Mouse (Mus musculus): ENCODE data around the gene Mark1. TPM values are rescaled to one million over a fixed set of nuclear protein-coding genes. Genes with fewer than 3 reads are reported as not detected.

Gene Mark1
- total RNA-seq (2017) = 0.19 TPM in 1 of 3 replicates, not detected in the others

DNA sequence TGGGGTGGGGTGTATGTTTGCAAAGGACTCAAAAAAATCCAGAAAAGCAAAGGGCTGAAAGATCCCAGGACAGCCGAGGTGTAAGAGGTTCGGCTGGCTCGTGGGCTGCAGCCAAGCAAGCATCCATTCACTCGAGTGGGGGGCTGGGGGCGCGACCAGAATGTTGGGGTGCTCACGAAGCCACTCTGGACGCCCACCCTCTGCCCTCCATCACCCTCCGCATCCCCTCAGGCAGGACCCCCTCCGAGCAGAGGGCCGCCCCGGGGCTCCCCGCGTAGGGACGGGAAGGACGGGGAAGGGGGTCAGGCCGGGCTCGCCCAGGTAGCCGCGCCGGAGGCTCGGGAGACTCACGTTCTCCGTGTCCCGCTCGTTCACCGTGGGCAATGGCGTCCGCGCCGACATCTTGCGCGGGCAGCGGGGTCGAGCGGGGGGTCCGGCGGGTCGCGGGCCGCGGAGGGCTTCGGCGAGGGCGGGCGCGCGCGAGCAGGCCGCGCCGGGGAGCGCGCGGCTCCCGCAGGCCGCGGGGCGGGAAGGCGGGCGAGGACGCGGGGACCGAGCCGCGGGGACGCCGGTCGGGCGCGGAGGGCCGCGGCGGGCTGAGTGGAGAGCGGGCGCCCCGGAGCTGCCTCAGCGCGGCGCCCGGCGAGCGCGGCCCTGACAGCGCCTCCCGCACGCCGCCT is at the start of gene Mark1:
Mark1 (minus strand) TSS at position 500 of the 680 bp plus-strand sequence.
- no peak for ATAC-seq (replicated peaks; ENCODE audit: insufficient number of reproducible peaks, low FRiP score, low TSS enrichment, poor library complexity, severe bottlenecking)

DNA sequence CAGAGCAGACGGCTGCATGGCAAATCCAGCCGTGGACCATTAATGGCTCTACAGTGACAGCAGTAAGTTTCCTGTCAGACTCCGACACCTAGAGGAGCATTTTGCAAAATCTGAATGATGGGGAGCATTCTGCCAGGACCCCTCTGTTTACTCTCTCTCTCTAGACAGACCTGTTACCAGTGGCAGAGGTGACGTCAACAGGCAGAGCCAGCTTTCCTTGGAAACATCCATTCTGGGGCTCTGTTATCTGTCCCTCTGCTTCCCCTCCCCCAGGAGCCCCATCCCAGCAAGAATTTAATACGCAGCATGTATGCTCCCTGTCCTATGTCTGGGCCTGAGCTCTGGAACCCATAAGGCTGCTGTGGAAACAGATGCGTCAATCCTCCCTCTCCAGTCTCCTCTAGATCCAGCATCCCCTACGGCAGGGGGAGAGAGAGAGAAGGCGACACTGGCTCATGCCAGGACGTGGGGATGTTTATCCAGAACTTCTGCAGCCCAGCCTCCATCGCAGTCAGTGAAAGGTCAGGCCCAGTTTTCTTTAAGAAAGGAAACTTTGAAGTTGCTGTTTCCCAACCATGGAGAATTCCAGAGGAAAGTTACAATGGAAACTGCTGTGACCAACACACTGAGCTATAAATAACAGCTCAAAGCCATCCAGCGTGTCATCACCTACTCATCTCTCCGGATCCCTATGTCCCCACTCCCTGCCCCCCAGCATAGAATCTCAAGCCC is 48.3 kb upstream of the Mark1 start:
- no peak for ATAC-seq (replicated peaks; ENCODE audit: insufficient number of reproducible peaks, low FRiP score, low TSS enrichment, poor library complexity, severe bottlenecking)

DNA sequence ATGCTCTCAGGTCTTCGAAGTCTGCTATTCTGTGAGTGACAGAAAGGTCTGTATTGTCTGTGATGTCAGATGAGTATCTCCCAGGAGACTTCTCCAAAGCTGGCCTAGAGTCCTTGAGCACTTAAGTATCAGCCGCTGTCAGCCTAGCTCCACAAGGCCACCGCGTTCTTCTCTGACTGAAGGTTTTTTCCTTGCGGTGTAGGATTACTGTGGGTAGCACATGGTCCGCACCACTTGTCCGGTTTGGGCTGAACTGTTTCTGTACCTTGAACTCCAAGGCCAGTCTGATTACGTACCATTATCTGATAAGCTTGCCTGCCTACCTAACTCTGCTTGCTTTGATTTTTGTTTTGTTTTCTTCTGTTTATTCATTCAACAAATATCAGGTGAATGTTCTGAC is 47.1 kb upstream of the Mark1 start:
- ATAC-seq (replicated peaks; ENCODE audit: insufficient number of reproducible peaks, low FRiP score, low TSS enrichment, poor library complexity, severe bottlenecking) = no peak

DNA sequence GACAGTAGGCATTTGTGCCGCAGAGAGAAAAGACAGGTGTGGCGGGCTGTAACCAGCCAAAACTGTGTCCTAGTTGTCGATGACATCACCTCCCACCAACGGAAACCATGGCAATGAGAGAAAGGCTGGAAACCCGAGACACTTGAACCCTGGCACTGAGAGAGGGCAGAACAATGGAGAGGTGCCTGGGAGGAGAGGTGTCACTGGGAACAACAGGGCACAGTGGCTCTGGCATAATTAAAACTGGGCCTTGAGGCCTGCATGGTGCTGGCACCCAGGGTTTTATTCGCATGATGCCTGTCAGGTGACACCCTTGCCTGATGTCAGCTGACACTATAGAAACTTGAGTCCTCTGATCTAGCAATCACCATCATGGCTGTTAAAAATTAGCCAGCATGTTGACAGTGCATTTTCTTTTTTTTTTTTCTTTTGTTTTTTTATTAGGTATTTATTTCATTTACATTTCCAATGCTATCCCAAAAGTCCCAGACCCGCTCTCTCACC is 38.9 kb upstream of the Mark1 start:
- no peak for ATAC-seq (replicated peaks; ENCODE audit: insufficient number of reproducible peaks, low FRiP score, low TSS enrichment, poor library complexity, severe bottlenecking)

DNA sequence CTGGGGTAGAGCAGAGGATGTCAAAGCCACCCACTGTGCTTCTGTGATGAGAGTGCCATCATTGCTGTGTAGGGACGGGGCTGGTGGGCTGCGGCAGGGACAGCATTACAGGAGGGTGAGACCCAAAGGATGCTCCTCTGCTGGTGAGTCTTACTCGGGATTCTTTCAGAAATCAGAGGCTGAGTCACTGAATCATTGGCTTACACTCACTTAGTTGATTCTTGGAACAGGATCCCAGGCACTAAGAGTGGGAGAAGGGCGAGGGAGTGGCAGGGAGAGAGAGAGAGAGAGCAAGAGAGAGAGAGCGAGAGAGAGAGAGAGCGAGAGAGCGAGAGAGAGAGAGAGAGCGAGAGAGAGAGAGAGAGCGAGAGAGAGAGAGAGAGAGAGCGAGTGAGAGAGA is 31.2 kb upstream of the Mark1 start:
- ATAC-seq (replicated peaks; ENCODE audit: insufficient number of reproducible peaks, low FRiP score, low TSS enrichment, poor library complexity, severe bottlenecking) = no peak

DNA sequence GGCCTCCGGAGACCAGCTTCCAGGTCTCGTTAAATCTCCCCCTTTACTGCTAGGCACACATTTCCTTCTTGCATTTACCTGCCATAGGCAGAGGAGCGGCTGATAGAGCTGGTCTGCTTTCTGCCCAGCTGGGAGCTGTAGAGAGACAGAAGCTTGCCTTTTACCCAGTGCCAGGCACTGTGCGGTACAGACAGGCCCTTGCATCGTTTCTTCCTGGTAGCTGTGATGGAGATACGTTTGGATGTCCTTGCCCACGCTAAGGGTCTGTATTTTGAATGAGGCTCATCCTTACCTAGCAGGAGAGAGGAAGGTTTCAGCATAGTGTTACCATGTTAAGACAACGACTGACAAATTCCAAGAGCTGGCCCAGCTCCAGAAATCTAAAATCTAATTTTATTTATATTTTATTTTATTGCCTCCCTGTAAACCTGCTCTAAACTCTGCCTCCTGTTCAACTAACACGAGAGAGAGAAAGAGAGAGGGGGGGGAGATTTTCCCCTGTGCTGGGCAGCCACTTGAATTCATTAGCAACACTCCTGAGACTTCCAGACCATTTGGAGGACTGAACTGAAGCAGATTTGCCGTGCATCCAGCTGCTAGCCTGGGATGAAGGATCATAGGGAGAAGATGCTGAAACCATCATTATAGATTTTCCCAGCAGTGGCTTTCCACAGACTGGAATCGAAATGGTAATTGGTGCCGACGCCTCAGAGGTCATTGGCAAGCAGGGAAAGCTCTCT is 21.2 kb upstream of the Mark1 start:
- no peak for ATAC-seq (replicated peaks; ENCODE audit: insufficient number of reproducible peaks, low FRiP score, low TSS enrichment, poor library complexity, severe bottlenecking)

DNA sequence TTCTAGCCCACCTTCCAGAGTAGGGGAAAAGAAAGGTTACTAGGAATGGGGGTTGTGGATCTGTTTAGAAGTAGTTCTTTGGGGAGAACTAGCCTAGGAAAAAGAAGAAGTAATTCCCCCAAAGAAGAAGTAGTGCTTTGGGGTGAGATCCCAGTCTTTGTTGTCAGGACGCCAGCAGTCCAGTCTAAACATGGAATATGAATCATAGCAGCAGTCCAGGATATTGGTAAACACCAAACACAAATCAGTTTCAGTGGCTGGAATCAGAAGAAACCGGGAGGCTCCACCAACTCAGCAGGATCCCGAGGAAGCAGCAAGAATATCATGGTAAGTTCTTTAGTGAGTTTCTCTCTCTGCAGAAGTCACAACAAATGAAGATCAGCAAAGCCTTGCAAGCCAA is 13.2 kb upstream of the Mark1 start:
- no peak for ATAC-seq (replicated peaks; ENCODE audit: insufficient number of reproducible peaks, low FRiP score, low TSS enrichment, poor library complexity, severe bottlenecking)

DNA sequence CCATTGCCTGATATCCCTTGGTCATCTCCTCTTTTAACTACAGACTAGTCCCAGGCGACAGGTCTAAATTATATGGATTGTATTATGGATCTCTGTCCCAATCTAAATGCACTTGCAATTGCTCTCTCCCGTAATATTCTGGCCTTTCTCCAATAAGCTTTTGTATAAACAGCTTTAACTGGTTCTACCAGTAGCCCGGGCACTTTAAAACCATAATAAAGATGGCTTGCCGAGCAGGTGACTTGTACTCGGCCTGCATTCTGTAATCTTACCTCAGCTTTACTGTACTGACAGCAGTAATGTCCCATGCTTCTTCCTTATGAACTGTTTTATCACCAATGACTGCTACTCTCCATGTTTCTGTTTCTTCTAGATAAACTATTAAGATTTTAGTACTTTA is 7.7 kb upstream of the Mark1 start:
- ATAC-seq (replicated peaks; ENCODE audit: insufficient number of reproducible peaks, low FRiP score, low TSS enrichment, poor library complexity, severe bottlenecking) = no peak

DNA sequence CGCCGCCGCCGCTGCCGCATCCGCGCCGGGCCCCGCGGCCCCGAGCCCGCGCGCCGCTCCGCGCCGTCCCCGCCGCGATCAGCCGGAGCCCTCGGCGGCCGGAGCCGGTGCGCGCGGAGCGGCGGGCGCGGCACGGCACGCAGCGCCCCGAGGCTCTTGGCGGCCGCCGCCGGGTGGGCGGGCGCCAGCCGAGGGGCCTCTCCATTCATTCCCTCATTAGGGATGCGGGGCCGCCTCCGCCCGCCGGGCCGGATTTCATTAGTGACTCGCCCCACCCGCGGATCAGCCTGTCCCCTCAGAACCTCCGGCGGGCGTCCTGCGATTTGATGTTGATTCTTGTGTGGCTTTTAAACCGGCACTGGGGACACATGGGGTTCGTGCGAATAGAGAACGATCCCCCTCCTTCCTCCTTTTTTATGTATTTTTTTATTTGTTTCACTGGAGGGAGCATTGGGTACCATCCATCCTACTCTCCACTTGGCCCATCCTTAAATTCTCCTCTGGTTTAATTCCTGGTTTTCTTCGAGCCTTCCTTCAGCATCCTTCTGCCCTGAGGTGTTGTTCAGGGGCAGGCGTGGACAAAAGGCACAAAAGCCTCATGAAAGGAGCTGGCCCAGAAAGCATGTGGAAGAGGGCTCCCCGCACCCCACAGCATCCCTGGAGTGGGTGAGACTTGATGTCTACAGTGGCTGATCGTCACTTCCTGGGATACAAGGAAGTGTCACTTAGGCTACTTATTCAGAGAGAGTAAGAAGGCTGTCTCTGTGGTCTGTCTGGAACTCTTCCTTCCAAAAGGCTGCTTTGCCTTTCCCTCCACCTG is 620 bp upstream of the Mark1 start:
- no peak for ATAC-seq (replicated peaks; ENCODE audit: insufficient number of reproducible peaks, low FRiP score, low TSS enrichment, poor library complexity, severe bottlenecking)

DNA sequence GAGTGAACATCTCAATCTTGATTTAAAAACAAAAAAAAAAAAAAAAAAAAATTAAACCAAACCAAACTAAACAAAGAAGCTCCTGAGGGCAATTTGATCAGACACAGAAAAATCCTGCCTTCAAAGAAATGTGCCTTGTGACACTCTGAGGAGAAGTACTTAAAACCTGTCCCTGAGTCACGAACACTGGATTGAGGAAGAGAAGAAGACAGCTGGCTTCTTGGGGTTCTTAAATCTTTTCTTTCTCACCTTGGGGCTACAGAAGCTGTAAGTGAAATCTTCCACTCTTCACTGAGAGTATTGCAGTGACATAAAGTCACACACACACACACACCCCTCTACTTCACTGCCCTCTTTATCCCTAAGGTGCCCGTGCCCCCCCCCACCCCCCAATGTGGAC is 739 bp downstream of the Mark1 start:
- ATAC-seq (replicated peaks; ENCODE audit: insufficient number of reproducible peaks, low FRiP score, low TSS enrichment, poor library complexity, severe bottlenecking) = no peak

DNA sequence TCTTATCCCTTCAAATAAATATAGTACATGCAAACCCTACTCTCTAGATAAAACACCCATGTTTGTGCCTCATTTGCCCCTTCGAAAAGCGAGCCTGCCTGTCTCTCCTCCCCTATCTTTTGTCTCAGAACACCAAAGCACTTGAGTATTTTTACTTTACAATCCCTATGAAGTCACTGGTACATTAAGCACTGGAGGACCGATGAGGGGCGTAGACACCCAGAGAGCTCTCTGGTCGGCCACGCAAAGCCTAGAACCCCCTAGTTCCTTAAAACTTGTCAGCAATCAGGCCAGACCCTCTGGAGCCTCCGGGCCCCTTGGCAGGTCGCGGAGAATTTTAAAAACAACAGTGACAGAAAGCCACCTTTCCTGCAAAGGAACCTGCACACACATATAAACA is 1.2 kb downstream of the Mark1 start:
- ATAC-seq (replicated peaks; ENCODE audit: insufficient number of reproducible peaks, low FRiP score, low TSS enrichment, poor library complexity, severe bottlenecking) = no peak

DNA sequence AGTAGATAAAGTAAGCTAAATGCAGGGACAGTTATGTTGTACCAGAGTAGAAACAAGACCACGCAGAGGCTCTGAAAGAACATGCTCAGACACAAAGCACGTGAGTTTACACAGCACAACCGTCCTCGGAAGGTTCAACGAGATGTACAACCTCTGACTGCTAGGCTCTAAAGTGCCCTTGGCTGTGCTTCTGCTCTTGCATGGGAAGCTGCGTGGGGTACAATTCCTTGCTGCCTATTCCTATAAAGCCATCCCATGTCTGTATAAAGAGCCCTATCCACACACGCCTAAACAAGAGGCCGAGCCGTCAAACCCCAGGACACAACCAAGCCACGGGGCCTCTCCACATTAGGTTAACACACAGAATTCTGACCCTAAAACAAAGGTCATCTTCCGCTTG is 1.9 kb downstream of the Mark1 start:
- no peak for ATAC-seq (replicated peaks; ENCODE audit: insufficient number of reproducible peaks, low FRiP score, low TSS enrichment, poor library complexity, severe bottlenecking)

DNA sequence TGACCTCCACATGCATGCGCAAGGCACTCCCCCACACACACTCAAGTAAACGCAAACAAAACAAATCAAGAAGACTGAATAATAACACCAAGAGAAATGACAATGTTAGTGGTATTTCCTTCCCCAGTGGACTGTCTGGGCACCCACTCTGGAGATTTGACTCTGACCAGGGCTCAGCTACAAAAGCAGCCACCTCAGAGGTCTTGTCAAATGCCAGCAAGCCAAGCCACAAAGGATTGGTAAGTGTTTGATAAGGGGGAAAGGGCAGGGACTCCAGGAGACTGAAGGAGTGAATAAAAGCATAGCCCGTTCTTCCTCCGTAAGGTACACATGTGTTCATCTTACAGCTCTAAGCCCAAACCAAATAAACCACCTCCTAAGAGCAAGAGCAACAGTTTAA is 4.0 kb downstream of the Mark1 start:
- ATAC-seq (replicated peaks; ENCODE audit: insufficient number of reproducible peaks, low FRiP score, low TSS enrichment, poor library complexity, severe bottlenecking) = no peak

DNA sequence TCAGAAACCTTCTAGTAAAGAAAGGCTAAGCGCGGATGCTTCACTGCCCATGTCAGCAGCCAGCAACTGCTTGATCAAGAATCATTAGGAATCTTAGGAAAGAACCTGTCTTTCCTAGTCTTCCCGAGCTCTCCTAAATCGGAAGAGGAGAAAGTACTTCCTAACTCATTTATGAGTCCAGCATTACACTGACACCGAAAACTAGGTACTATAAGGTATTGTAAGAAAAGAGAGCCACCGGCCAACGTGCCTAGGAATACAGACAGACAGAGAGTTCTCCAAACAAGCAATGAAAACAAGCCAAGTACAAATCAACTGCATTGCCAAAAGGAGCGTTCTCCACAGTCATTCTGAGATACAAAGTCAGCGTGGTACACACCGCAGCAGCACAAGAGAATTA is 8.2 kb downstream of the Mark1 start:
- no peak for ATAC-seq (replicated peaks; ENCODE audit: insufficient number of reproducible peaks, low FRiP score, low TSS enrichment, poor library complexity, severe bottlenecking)

DNA sequence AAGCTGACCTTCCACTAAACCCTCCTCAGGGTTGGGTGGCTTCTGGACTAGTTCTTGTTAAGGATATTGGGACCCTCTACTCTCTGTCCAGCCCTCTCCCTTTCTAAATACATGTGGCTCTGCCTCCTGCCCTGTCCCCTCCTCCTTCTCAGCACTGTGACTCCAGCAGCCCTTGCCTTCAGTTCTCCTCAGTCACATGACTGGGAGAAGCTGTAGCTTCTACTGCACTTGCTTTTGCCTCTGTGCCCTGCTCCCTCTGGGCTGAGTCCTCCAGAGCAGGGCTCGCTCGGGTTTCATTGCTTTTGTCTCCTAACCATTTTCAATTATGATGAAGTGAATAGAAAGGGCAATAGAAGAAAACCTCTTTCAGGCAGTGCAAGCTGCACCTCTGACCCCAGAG is 12.6 kb downstream of the Mark1 start:
- no peak for ATAC-seq (replicated peaks; ENCODE audit: insufficient number of reproducible peaks, low FRiP score, low TSS enrichment, poor library complexity, severe bottlenecking)

DNA sequence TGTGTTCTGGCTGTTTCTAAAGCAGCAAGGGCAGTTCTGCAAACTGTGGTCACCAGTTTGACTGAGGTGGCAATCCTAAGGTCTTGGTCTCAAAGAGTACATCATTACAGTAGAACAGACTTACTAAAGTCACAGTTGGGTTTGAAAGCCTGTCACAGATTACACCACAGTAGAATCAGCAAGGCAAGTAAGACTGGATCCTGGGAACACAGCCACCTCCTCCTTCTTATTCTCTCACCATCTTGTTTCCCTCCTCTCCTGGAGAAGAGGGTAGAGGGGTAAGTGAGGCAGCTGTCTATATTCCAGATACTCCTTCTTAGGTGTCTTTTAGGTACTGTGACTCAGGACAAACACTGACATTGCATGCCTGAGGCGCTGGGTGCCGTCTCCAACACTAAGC is 14.6 kb downstream of the Mark1 start:
- ATAC-seq (replicated peaks; ENCODE audit: insufficient number of reproducible peaks, low FRiP score, low TSS enrichment, poor library complexity, severe bottlenecking) = no peak

DNA sequence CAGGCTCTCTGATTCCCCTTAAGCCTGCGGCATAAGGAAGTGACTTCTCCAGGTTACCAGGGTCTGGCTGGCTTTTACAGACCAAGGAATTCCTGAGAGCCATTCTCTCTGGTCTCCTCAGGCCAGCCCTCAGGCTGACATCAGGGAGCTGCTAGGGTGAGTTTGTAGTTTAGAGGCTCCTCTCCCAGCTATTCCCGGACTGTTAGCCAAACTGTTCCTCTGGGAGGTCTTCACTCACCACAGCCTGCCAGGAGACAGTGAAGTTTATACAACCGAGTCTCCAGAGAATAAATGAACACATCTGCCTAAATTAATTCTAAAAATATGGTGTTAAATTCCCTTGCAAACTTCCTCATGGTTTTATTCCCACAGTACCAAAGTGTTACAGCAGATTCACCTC is 15.6 kb downstream of the Mark1 start:
- no peak for ATAC-seq (replicated peaks; ENCODE audit: insufficient number of reproducible peaks, low FRiP score, low TSS enrichment, poor library complexity, severe bottlenecking)

DNA sequence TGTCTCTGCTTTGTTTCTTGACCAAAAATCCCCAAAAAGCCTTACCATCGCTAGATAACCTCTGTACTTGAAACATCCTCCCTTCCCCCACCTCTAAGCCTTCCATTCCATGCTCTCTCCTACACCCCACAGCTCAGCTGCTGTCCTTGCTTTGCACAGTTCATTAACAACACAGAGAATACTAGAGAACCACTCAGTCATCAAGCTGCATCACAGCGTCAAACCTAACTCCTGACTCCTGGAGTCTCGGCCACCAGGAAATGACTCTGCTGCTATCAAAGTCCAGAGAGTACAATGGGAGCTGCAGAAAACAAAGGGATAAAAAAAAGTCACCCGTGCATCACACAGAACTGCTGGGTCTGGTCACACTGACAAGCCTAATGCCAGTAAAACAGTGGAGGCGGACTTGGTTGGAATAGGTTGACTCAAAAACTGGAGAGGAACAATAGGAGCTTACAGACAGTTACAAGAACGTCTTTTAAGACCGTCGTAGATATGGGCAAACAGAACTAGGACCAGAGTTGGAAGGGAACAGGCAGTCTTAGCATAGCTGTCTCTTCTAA is 27.1 kb downstream of the Mark1 start:
- no peak for ATAC-seq (replicated peaks; ENCODE audit: insufficient number of reproducible peaks, low FRiP score, low TSS enrichment, poor library complexity, severe bottlenecking)

DNA sequence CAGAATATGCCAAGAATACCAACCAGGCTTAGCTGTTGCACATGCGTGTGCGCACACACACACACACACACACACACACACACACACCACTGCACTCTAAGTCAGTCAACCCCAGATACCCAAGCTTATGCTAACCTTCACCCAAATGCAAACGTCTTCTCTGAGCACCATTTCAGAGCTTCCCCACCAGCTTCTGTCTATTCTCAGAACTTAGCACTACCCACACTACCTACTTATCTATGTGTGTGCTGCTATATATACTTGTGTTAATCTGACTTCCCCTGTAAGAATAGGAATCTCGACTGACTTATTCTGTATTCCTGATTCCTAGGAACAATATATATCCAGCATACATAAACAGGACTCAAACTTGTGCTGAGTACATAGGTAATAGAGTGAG is 30.0 kb downstream of the Mark1 start:
- ATAC-seq (replicated peaks; ENCODE audit: insufficient number of reproducible peaks, low FRiP score, low TSS enrichment, poor library complexity, severe bottlenecking) = no peak
